Mouse (Mus musculus) WW6 (cell line): Measurements from ENCODE around the gene Gm10803.

Source experiments
- DNase-seq: peaks from one replicate; pipeline ENCODE4 v3.0.0-alpha.2; 2013; ENCODE audit warnings: low read depth, low spot score

Gene Gm10803

GRCm38 (mm10) chr2:93592164-93592790 lies 31.9 kb downstream of the Gm10803 start:
- no peak for DNase-seq

DNA sequence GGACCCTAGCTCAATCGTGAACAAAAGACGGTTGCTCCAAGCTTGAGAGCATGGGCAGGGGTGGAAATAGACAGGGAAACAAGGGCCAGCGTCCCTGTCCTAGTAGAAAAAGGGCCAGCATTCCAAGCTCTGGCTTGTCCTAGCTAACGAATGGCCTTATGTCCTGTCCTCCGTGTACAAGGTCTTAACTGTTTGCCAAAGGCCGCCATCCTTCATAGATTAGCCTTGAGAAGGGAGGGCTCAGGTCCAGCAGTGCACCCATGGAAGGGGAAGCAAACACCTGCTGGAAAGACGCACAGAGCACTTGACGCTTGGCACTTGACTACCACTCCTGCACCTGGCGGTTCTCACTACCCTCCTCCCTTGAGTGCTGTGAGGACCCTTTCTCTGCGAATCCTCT lies 32.8 kb downstream of the Gm10803 start:
- DNase-seq: no peak

- DNase-seq: no peak
Observed at GRCm38 (mm10) chr2:93597145-93597544, 36.8 kb downstream of the Gm10803 start.

DNA sequence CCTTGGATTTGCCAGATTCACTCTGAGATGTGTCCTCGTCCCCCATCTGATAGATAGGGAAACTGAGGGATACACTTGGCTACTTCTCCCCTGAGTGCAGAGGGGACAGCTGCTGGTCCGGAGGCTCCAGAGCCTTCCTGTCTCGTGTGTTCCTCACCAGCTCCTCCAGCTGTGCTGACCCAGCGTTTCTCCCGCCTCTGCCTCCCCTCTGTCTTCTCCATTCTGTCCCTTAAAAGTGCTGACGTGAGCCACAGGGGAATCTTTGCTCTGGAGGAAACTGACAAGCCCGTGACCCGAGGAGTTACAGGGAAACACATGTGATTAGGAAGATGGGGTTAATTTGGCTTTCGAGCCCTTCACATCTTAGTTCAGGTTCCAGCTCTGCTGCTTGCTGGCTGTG lies 39.4 kb downstream of the Gm10803 start:
- DNase-seq: no peak

DNA sequence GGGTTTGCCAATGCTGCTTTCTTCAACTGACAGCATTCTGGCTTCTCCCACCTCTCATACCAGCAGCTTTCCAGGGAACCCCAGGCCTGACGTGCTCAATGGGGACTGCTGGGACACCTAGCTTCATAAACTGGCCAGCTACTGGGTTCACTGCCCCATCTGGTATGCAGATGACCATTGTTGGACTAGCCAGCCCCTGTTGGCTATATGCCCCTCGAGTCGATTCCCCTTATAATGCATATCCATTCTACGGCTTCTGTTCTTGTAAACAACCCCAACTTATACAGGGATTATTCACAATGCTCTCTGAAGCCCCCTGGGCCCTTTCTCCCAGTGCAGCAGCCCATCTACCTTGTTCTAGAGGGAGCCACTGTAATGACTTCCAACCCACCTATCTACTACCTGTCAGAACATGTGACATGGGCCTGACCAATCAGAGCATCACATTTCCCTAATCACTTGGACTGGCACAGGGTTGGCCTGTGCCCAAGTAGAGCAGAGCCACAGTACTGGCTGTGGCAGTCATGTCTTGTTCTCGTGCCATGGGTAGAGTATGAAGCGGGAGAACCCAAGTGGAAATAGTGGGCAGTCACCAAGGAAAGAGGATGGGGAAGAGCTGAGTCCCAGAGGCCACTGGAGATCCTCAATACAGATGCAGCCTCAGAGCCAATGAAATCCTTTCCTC lies 44.4 kb downstream of the Gm10803 start:
- DNase-seq: no peak

- DNase-seq: no peak
Observed at GRCm38 (mm10) chr2:93608800-93609199, 48.4 kb downstream of the Gm10803 start.

DNA sequence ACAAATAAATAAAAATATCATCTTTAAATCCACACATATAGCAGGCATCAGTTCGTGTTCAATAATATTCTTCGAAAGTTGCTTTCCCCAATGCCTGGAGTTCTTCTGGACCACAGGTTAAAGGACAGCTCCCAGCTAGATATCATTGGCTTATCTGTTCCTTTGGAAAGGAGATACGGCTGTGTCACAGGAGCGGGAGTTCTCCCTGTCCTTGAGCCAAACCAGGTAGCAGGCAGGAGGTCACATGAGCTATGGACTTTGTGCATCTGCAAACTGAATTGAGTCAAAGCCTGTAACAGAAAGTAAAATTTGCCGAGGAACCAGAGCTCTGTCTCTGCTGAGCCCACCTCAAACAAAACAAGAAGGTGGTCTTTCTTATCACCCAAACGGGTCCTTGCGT lies 52.7 kb downstream of the Gm10803 start:
- DNase-seq: no peak
